Mouse (Mus musculus): Measurements from ENCODE around the gene Tmc2.

GRCm38 (mm10) chr2:130261914-130262313 lies 66.9 kb downstream of the Tmc2 start:
- no peak for TF ChIP-seq CTCF (IDR thresholded peaks at IDR 0.05; ENCODE audit: low read depth, low read length)
- no peak for TF ChIP-seq POLR2AphosphoS5 (IDR thresholded peaks at IDR 0.05; ENCODE audit: insufficient replicate concordance, low read depth, low read length)
- no peak for TF ChIP-seq TAL1 (conservative IDR thresholded peaks at IDR 0.05; ENCODE audit: low read depth, low read length)
- no peak for TF ChIP-seq GATA1 (IDR thresholded peaks at IDR 0.05; ENCODE audit: borderline replicate concordance, low read length)

All from G1E (cell line).